Mouse (Mus musculus) embryonic facial prominence, embryonic 15.5 days (tissue): ENCODE data around the gene Pcgf1. TPM values are rescaled to one million over a fixed set of nuclear protein-coding genes. Genes with fewer than 3 reads are reported as not detected.

Experiments used
- ATAC-seq: fragments of 200-750 bp; cut with Nextera tagmentation; 2 replicates; pipeline ENCODE4 v1.8.0; 2017; ENCODE audit warnings: low read depth, moderate TSS enrichment; ENCODE audit not compliant: insufficient number of reproducible peaks, low FRiP score, low TSS enrichment
- H3K27ac ChIP-seq: fragments of 300-500 bp; sonication (generic); replicated peaks from 2 replicates; pipeline ENCODE4 v1.5.1; 2015; ENCODE audit warnings: mild to moderate bottlenecking, inconsistent platforms
- H3K27me3 ChIP-seq: fragments of 300-500 bp; sonication (generic); 2 replicates; pipeline ENCODE4 v1.6.1; 2015; ENCODE audit warnings: inconsistent platforms
- H3K36me3 ChIP-seq: fragments of 300-500 bp; sonication (generic); 2 replicates; pipeline ENCODE4 v1.6.1; 2015; ENCODE audit warnings: mild to moderate bottlenecking, inconsistent platforms
- H3K4me1 ChIP-seq: fragments of 300-500 bp; sonication (generic); 2 replicates; pipeline ENCODE4 v1.6.1; 2015; ENCODE audit warnings: inconsistent platforms
- H3K4me2 ChIP-seq: fragments of 300-500 bp; sonication (generic); replicated peaks from 2 replicates; pipeline ENCODE4 v1.6.1; 2015; ENCODE audit warnings: mild to moderate bottlenecking, inconsistent platforms
- H3K4me3 ChIP-seq: fragments of 300-500 bp; sonication (generic); replicated peaks from 2 replicates; pipeline ENCODE4 v1.5.1; 2015; ENCODE audit warnings: mild to moderate bottlenecking, inconsistent platforms
- H3K9ac ChIP-seq: fragments of 300-500 bp; sonication (generic); 2 replicates; pipeline ENCODE4 v1.6.1; 2015; ENCODE audit warnings: inconsistent platforms
- H3K9me3 ChIP-seq: fragments of 300-500 bp; sonication (generic); replicated peaks from 2 replicates; pipeline ENCODE4 v1.6.1; 2016; ENCODE audit warnings: inconsistent platforms
- WGBS: fragments of 180-500 bp; shearing (Covaris S2); methylation state at CpG from one replicate; pipeline ENCODE4 v1.1.7; 2015; 5-methylcytosine and 5-hydroxymethylcytosine counted together
- polyA plus RNA-seq: library from polyadenylated mRNA; unstranded; fragments of >200 nt; fragmentation: Nextera tagmentation; extraction: Ambion mirVana; gene quantifications from 2 replicates; pipeline ENCODE4 v1.2.1, GENCODE M21; 2015

The Pcgf1 gene
- polyA plus RNA-seq, result 37.7 and 39.4 TPM in 2 replicates

- peak within 1 kb of the TSS; percentile 80 for H3K4me3 ChIP-seq
- peaks cover 27% of the 10 kb centered on the region for H3K36me3 ChIP-seq
- H3K9me3 ChIP-seq, result no peaks in the 10 kb centered on the region
- peak within 1 kb of the TSS; percentile 69 for H3K9ac ChIP-seq
- peak within 1 kb of the TSS; percentile 94 for H3K27ac ChIP-seq
- peak within 1 kb of the TSS; percentile 96 for H3K4me2 ChIP-seq
- peak; percentile 75 for ATAC-seq
- H3K27me3 ChIP-seq, result peaks cover 41% of the 10 kb centered on the region
- WGBS, result under 1% methylated on average over 54 of the region's 54 CpGs
- H3K4me1 ChIP-seq, result peaks cover 20% of the 10 kb centered on the region
Measured at GRCm38 (mm10) chr6:83077630-83078323, at the start of gene Pcgf1. TSS of gene Pcgf1 (plus strand) at chr6:83077869.

GRCm38 (mm10) chr6:83029777-83030176 lies 47.9 kb upstream of the Pcgf1 start:
- WGBS, result 24% methylated on average over 10 of the region's 10 CpGs
- ATAC-seq, result no peak
- H3K9me3 ChIP-seq, result no peaks in the 10 kb centered on the region
- H3K4me1 ChIP-seq, result peaks cover 53% of the 10 kb centered on the region
- peaks cover 21% of the 10 kb centered on the region for H3K27me3 ChIP-seq
- no peaks in the 10 kb centered on the region for H3K36me3 ChIP-seq
- H3K4me3 ChIP-seq, result no peak overlapping the region
- no peak overlapping the region for H3K4me2 ChIP-seq
- no peak overlapping the region for H3K9ac ChIP-seq
- H3K27ac ChIP-seq, result no peak overlapping the region

DNA sequence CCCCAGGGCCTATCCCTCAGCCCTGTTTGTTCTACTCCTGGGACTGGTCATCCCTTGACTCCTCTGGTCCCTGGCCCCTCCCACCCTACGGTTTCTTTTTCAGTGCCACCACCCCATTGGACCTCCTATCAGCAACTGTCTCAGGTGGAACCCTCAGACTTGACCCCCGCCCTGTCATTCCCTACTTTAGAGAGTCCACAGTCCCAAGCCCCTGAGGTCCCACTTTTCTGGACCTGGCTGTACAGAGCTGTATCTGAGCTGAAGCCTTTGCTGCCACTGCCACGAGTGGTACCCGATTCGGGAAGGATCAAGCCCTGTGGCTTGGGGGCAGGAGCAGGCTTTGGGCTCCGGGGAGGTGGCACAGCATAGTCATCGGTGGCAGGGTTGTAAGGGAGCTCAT lies 46.6 kb upstream of the Pcgf1 start:
- no peak overlapping the region for H3K9ac ChIP-seq

DNA sequence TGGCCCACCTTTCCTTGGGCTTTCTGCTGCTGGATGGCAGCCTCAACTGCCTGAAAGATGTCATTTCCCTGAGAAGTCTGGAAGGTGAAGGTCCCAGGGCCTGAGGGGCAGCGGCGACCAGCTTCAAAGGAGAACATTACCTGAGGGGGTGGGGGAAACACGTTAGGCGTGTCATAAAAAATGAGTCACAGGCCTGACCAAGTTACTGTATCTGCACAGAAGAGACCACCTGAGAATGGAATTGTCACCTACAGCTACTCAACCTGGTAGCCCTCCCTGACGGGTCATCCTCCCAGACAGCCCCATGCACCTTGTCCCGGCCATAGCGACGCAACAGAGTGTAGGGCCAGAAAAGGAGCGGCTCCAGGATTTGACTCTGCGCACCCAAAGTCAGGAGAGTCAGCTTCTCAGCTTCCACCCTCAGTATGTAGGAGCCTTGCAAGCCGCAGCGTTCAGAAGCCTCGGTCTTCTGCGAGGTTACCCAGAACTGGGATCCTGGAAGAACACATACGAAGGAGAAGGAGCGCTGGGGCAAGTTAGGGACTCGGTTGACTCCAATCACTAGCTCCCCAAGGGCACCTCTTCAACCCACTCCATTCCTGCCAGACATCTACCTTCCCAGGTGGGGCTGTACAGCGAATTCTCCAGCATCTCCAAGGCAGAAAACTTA lies 45.6 kb upstream of the Pcgf1 start:
- H3K4me2 ChIP-seq, result peak overlapping the region; percentile 81
- H3K9me3 ChIP-seq, result no peaks in the 10 kb centered on the region
- H3K9ac ChIP-seq, result no peak overlapping the region
- H3K4me1 ChIP-seq, result peaks cover 61% of the 10 kb centered on the region
- no peak for ATAC-seq
- H3K27me3 ChIP-seq, result peaks cover 23% of the 10 kb centered on the region
- H3K36me3 ChIP-seq, result no peaks in the 10 kb centered on the region
- H3K4me3 ChIP-seq, result peak overlapping the region; percentile 60
- no peak overlapping the region for H3K27ac ChIP-seq
- WGBS, result 29% methylated on average over 18 of the region's 18 CpGs

More for the DNA sequence above, 46.6 kb upstream of the Pcgf1 start:
- 55% methylated on average over 7 of the region's 7 CpGs for WGBS
- Histone ChIP-seq H3K4me2 (no peak overlapping the region), H3K27me3 (peaks cover 23% of the 10 kb centered on the region), H3K36me3 (no peaks in the 10 kb centered on the region), H3K27ac (no peak overlapping the region), H3K4me3 (no peak overlapping the region), H3K9me3 (no peaks in the 10 kb centered on the region), H3K4me1 (peaks cover 61% of the 10 kb centered on the region)
- ATAC-seq, result no peak

DNA sequence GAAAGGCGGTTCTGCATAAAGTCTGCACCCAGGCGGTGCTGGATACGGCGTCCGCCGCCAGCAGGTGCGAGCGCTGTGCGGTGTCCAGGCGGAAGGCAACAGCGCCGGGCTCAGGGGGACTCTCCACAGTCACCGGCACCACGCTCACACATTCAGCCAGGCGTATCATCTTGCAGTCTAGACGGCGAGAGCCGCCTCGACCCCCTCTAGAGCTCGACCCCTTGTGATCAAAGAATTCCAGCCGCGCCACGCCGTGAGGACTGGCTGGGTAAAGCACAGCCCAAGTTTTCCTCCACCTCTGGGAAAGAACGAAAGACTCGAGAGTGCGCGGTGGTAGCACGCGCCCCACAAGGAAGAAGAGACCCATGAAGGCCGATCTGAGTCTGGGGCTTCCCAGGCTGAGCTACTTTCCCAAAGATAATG lies 44.9 kb upstream of the Pcgf1 start:
- ATAC-seq, result peak; percentile 40
- WGBS, result under 1% methylated on average over 31 of the region's 31 CpGs
- H3K27ac ChIP-seq, result peak overlapping the region; percentile 87

DNA sequence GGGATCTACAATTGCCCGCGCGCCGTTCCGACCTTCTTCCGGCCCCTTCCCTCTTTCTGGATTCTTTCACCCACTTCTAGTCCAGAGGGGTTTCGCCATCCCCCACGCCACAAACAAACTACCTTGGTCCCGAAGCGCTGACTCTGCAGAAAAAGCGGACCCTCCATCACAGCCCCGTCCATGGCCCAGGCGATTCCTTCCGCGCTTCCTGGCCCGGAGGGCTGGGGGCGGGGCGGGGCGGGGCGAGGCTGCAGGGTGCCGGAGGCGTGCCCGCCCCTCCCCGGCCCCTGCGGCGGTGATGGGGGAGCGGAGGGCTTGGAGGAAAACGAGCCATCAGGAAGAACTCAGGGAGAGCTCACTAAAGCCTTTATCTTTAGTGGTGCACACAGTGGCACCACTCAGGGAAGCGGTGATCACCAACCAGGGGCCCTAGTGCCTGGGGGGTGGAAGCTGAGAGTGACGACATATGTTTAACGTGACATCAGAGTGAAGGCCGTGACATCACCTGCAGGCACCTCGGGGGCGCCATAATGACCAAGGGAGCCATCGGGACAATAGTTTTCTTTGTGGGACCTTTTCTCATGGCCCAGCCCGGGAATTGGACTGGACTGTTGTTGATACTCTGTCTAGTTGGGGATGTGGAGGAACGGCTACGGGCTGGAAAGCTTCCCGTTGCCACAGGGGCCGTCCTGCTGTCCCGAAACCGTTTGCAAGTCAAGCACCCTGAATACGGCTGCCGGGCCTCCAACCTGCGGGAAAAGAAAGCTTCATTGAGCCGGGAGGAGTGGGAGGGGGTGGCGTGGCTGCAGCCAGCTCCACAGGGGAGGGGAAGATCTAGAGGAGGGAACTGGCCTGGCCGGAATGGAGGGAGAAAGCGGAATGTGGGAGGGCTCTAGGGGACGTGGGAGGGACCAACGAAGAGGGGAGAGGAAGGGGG lies 44.2 kb upstream of the Pcgf1 start, which contains the start of the genes Dok1 and Loxl3:
Gene Dok1, minus strand, starts transcription at position 223 of the 937 bp plus-strand sequence.
Gene Loxl3, plus strand, starts transcription at position 925 of the 937 bp plus-strand sequence.
- WGBS, result under 1% methylated on average over 51 of the region's 51 CpGs
- Histone ChIP-seq H3K4me2 (peak within 1 kb of the TSS; percentile 81), H3K9me3 (no peaks in the 10 kb centered on the region), H3K27ac (peak within 1 kb of the TSS; percentile 87), H3K36me3 (no peaks in the 10 kb centered on the region), H3K27me3 (peaks cover 23% of the 10 kb centered on the region), H3K9ac (peak within 1 kb of the TSS; percentile 27), H3K4me1 (peaks cover 54% of the 10 kb centered on the region), H3K4me3 (peak within 1 kb of the TSS; percentile 60)
- peak; percentile 84 for ATAC-seq

More for the DNA sequence above, 44.9 kb upstream of the Pcgf1 start:
- Histone ChIP-seq H3K36me3 (no peaks in the 10 kb centered on the region), H3K27me3 (peaks cover 23% of the 10 kb centered on the region), H3K4me3 (peak overlapping the region; percentile 60), H3K4me2 (peak overlapping the region; percentile 81), H3K9ac (peak overlapping the region; percentile 27), H3K4me1 (peaks cover 56% of the 10 kb centered on the region), H3K9me3 (no peaks in the 10 kb centered on the region)

DNA sequence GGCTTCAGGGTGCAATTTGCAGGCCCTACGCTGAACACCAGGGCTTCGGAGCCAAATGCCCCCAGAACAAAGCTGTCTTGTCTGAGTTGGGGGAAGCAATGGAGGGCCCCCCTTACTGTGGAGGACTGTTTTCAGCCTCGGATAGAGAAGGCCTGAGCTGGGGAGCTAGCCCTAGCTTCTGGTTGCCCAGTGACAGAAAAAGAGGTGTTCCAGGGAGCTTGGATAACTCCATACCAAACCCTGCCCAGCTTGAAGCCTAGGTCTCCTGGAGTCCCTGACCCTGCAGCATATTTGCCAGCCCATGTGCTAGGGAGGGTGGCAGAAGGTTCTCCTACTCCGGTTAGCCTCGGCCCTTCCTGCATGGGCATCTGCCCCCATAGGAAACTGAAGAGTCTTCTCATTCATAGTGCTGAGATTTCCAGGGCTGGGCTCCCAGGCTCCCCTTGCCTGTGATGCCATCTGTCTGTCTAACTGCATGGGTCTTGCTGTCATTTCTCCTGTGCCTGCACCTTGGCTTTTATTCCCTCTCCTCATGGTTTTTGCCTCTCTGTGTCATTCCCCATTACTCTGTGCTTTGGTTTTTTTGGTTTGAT lies 43.1 kb upstream of the Pcgf1 start:
- WGBS, result 28% methylated on average over 5 of the region's 5 CpGs
- peaks cover 51% of the 10 kb centered on the region for H3K4me1 ChIP-seq
- no peak for ATAC-seq
- peak overlapping the region; percentile 60 for H3K4me3 ChIP-seq
- peaks cover 23% of the 10 kb centered on the region for H3K27me3 ChIP-seq
- peak overlapping the region; percentile 87; the same call in 1 of the 2 replicates for H3K27ac ChIP-seq
- no peaks in the 10 kb centered on the region for H3K9me3 ChIP-seq
- H3K36me3 ChIP-seq, result no peaks in the 10 kb centered on the region
- H3K9ac ChIP-seq, result 0 out of 2 replicates have a peak overlapping the region, but pooled peaks have one; percentile 27
- peak overlapping the region; percentile 81 for H3K4me2 ChIP-seq

- Histone ChIP-seq H3K4me2 (no peak overlapping the region), H3K4me1 (peaks cover 38% of the 10 kb centered on the region), H3K36me3 (no peaks in the 10 kb centered on the region), H3K9ac (no peak overlapping the region), H3K4me3 (no peak overlapping the region), H3K9me3 (no peaks in the 10 kb centered on the region), H3K27ac (no peak overlapping the region), H3K27me3 (peaks cover 5% of the 10 kb centered on the region; the same call in 1 of the 2 replicates)
- no peak for ATAC-seq
- WGBS, result 77% methylated on average over 8 of the region's 8 CpGs
Measured at GRCm38 (mm10) chr6:83037188-83037587, 40.5 kb upstream of the Pcgf1 start.

DNA sequence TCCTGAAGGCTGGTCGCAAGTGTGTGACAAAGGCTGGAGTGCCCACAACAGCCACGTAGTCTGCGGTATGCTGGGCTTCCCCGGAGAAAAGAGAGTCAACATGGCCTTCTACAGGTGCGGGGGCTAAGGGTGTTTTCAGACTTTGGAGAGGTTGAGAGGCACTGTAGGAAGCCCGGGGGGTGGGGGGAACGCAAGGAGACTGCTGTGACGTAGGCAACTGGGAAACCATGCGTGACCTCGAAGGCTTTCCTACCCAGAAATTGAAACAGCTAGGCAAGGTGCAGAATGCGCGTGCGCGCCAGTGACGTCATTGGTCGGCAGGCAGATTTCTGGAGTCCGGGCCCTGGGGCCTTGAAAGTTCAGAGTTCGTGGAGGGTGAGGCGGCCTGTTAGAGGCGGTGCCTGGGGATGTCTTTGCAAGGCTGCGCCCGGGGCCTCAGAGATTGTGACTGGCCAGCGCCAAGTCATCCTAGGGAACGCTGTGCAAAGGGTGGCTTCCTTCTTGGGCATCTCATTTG lies 39.1 kb upstream of the Pcgf1 start:
- Histone ChIP-seq H3K9ac (no peak overlapping the region), H3K4me2 (peak overlapping the region; percentile 62), H3K4me1 (peaks cover 27% of the 10 kb centered on the region), H3K9me3 (no peaks in the 10 kb centered on the region), H3K4me3 (peak overlapping the region; percentile 31), H3K36me3 (no peaks in the 10 kb centered on the region), H3K27ac (no peak overlapping the region), H3K27me3 (0 out of 2 replicates have a peak, but pooled peaks cover 2% of the 10 kb centered on the region)
- no peak for ATAC-seq
- WGBS, result 13% methylated on average over 24 of the region's 24 CpGs

- no peak overlapping the region for H3K4me3 ChIP-seq
- H3K27ac ChIP-seq, result no peak overlapping the region
- H3K36me3 ChIP-seq, result no peaks in the 10 kb centered on the region
- no peak for ATAC-seq
- peaks cover 8% of the 10 kb centered on the region for H3K4me1 ChIP-seq
- no peak overlapping the region for H3K4me2 ChIP-seq
- no peak overlapping the region for H3K9ac ChIP-seq
- H3K9me3 ChIP-seq, result no peaks in the 10 kb centered on the region
- 0 out of 2 replicates have a peak, but pooled peaks cover under 1% of the 10 kb centered on the region for H3K27me3 ChIP-seq
- WGBS, result 79% methylated on average over 5 of the region's 5 CpGs
Measured at GRCm38 (mm10) chr6:83040601-83041000, 37.1 kb upstream of the Pcgf1 start.
